Mouse (Mus musculus) gastrocnemius, adult 2 months (tissue): ENCODE data around the gene Ndrg3. TPM values are rescaled to one million over a fixed set of nuclear protein-coding genes. Genes with fewer than 3 reads are reported as not detected.

Experiments used
- DNase-seq: peaks from one replicate; pipeline ENCODE4 v3.0.0; 2022
- H3K27ac ChIP-seq: fragments of 200-600 bp; 2 replicates; pipeline ENCODE4 v1.8.1; 2022; ENCODE audit warnings: mild to moderate bottlenecking
- H3K4me3 ChIP-seq: fragments of 200-600 bp; 2 replicates; pipeline ENCODE4 v1.8.1; 2022; ENCODE audit warnings: mild to moderate bottlenecking, moderate library complexity
- CTCF ChIP-seq: fragments of 200-600 bp; IDR thresholded peaks from 2 replicates; pipeline ENCODE4 v1.8.1; 2022; ENCODE audit warnings: antibody characterized with exemption, mild to moderate bottlenecking, moderate library complexity
- intact Hi-C: fragments of 180-260 bp; cut with DNase I; formaldehyde crosslinking; loops from one replicate; pipeline ENCODE4 v1.15.1; 2025
- total RNA-seq, 2 experiments: library from RNA; stranded (reverse); gene quantifications; 2 replicates each; pipeline ENCODE4 v1.2.3; 2021

Gene Ndrg3
- total RNA-seq, 2 experiments from 2014 or later: 31.9 to 33.4 TPM

DNA sequence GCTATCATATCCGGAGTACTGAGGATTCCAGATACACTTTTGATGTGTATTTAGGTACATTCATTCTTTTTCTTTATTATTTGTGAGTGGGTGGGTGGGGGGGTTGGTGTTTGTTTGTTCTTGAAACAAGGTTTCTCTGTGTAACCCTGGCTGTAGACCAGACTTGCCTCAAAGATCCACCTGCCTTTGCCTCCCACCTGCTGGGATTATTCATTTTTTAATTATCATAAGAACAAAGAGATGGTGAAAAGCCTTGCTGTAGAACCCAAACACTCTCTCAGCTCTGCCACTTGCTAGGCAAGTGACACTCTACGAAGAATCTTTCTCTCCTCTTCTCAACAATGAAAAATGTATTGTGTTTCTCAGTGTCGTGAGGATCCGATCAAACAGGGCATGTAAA lies 27.4 kb upstream of the Ndrg3 start:
- intact Hi-C loops: no loop called here
- DNase-seq: no peak

DNA sequence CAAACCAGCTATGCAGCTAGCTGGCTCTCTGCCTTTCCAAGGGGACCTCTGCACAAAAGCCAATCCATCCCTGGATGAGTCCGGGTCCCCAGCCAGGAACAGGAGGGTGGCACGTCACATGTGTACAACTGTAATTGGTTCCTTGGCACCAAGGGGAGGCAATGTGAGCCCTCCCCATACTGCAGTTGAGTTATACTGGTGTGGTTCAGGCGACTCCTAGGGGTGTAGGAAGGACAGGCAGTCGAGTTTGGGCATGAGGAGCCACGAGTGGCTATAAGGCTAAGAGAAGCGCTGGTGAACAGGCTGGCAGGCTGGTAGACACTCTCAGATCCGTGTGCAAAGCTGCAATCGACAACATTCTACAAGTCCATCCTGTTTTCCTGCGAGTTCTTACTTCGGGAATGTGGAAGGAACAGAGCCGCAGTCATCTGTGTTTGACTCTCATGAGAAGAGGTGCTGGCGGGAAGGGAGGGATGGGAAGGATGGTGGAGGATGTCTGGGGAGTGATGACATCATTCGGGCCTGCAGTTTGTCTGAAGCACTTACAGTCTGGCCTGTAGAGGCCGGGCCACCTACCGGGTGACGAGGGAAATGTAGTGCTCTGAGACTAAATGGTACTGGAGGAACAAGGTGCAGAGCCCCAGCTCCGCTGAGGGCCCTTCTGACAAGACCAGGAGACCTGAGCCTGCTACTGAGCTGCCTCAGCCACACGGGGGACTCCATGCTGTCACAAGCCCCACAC lies 24.8 kb upstream of the Ndrg3 start:
- intact Hi-C loops: no loop called here
- no peak for TF ChIP-seq CTCF
- H3K27ac ChIP-seq: peak overlapping the region; percentile 40; the same call in 1 of the 2 replicates

More for the DNA sequence above, 27.4 kb upstream of the Ndrg3 start:
- no peak for TF ChIP-seq CTCF
- no peak overlapping the region for H3K4me3 ChIP-seq
- H3K27ac ChIP-seq: no peak overlapping the region

DNA sequence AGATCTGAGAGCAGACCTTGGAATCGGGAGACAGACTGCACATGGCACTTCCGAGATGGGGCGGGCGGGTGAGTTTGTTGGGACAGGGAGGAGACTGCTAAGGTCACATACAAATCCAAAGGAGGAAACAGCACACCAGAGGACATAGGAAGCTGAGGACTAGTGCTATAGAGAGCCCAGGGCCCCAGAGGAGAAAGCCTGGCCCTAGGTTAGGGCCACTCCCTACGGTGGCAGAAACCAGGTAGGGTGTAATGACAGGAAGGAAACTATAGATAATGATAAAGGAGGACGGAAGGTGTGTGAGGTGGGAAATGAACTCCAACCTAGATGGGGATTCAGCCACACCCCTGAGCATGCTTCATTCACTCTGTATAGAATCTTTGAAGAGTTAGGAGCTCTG lies 20.5 kb upstream of the Ndrg3 start:
- H3K4me3 ChIP-seq: no peak overlapping the region
- intact Hi-C loops: no loop called here
- no peak overlapping the region for H3K27ac ChIP-seq
- DNase-seq: no peak
- TF ChIP-seq CTCF: no peak

More for the DNA sequence above, 24.8 kb upstream of the Ndrg3 start:
- DNase-seq: no peak
- H3K4me3 ChIP-seq: no peak overlapping the region

DNA sequence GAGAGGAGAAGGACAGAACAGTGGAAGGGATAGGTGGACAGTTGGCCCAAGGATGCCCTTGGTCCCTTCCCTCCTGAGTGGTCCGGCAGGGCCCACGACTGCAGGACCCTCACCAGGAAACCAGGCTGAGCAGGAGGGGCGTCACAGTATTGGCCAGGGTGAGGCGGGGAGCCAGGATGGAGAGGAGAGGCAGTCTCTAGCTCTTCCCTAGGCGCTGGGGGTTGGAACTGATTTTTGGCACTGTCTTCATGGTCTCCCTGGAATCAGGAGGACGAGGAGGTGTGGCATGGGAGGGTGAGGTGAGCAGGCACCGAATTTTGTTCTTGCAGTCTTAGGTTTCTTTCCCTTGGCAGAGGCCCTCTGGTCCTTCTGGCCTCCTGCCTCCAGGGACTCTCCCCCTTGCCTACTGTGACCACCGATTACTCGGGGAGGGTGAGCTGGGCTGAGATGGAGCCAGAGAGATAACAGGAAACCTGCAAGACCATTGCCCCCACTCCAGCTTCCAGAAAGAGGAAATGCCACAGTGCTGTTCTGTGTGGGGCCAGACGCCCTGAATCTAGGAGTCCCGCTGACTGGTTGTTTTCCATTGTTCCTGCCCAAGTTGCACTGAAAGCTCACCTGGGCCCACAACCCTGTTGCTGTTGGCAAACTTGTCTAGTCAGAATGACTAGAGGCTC lies 18.9 kb upstream of the Ndrg3 start:
- no peak overlapping the region for H3K4me3 ChIP-seq
- intact Hi-C loops: no loop called here
- DNase-seq: no peak
- TF ChIP-seq CTCF: no peak
- 0 out of 2 replicates have a peak overlapping the region, but pooled peaks have one; percentile 10 for H3K27ac ChIP-seq

DNA sequence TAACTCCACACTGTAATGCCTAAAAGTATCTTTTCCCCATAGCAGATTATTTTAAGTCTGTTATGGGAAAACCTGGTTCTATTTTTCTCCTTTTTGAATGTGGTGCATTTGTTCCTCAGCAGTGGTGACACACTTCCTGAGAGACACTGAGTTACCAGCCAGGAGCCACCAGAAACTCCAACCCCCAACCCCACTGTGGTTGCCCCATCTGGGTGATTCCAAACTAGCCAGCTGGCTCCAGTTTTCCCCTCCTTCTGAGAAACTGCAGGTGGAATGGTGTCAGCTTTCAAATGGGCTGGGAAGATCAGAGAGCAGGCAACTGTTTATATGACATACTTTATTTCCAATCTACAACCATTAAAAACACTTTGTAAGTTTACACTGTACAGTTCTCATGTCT lies 18.3 kb upstream of the Ndrg3 start:
- no peak overlapping the region for H3K4me3 ChIP-seq
- TF ChIP-seq CTCF: no peak
- DNase-seq: no peak
- intact Hi-C loops: no loop called here
- H3K27ac ChIP-seq: 0 out of 2 replicates have a peak overlapping the region, but pooled peaks have one; percentile 12

DNA sequence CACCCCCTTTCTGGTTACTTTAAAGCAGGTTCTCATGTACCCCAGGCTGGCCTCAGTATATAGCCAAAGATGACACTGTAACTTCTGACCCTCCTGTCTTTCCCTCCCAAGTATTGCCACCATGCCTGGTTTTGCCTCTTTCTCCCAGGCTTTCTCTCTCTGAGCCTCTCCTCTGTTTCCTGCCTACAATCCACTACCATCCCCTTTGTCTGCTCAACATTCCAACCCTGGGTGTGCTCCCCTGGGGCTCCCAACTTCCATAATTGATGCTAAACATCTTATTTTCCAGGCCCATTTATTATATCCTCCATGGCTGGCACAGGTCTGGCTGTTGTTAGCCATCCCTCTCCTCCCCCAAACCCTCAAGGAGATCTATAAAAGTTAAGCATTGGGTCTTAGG lies 16.7 kb upstream of the Ndrg3 start:
- DNase-seq: no peak
- TF ChIP-seq CTCF: no peak
- intact Hi-C loops: no loop called here
- Histone ChIP-seq H3K27ac (no peak overlapping the region), H3K4me3 (no peak overlapping the region)

DNA sequence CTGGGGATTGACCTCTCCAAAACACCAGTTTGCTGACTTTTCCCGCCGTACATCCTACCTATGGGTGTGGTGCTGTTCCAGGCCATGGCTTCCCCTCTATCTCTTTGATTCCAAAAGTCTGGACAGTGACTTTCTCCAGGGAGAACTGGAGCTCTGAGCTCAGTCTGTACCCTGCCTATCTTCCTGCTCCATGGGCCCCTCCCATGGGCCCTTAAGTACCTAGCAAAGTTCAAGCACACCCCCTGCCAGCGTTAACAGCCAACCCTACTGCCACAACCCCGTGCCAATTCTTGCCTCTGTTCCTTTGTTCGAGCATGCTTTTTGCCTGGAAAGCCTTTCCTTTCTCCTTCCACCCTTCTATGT lies 15.4 kb upstream of the Ndrg3 start:
- TF ChIP-seq CTCF: no peak
- H3K4me3 ChIP-seq: peak overlapping the region; percentile 78
- DNase-seq: no peak
- intact Hi-C loops: no loop called here
- H3K27ac ChIP-seq: peak overlapping the region; percentile 83

DNA sequence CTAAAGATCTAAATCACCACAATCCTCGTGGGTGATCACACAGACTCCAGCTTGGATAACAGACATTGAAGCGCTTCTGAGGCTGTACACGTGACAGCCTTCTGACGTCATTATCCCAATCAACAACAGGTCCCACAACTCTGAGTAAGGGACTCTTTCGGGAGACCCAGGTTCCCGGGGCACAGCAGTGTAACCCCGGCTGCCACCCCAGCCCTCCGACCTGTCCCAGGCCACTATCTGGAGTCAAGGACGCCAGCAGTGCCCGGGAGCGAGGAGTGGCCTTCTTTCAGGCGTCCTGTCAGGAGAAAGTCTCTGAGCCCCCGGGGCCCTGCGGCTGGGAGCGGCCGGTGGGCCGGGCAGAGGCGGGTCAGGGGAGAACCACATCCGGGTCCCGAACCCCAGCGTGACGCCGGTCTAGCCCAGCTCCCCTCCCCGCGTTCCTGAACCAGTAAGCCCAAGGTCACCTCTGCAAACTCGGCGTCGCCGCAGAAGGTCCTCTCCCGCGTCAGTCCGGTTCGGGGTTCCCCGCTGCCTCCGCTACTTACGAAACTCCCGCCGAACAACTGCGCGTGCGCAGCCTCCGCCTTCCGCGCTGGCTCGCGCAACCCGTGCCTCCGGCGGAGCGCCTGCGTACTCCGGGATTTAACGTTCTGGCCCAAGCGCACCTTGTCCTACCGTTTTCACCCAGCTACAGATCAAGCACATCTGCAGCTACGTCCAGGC lies 14.8 kb upstream of the Ndrg3 start, which contains the start of gene Dsn1:
Gene Dsn1 (minus strand): TSS at position 644 of the 723 bp plus-strand sequence.
- DNase-seq: peak; percentile 92
- intact Hi-C loops: no loop called here
- H3K27ac ChIP-seq: peak within 1 kb of the TSS; percentile 83
- peak within 1 kb of the TSS; percentile 78 for H3K4me3 ChIP-seq
- no peak for TF ChIP-seq CTCF

DNA sequence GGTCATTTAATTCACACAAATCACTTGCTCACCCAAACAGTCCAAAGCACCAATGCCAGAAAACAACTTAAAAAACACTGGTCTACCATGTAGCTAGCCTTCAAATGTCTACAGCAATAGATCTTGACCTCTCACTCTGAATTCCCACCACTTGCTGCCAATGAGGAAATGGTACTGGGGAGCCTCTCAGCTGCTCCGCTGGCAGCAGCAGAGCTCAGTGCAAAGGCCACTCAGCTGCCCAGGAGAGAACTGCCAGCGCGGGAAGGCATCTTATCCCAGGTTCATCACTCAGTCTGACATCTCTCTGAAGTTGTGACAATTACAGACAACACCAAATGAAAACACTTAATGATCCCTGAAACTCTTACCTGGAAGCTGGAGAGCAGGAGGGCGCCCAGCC lies 10.5 kb upstream of the Ndrg3 start:
- Histone ChIP-seq H3K27ac (no peak overlapping the region), H3K4me3 (no peak overlapping the region)
- no peak for TF ChIP-seq CTCF
- intact Hi-C loops: no loop called here
- DNase-seq: no peak

DNA sequence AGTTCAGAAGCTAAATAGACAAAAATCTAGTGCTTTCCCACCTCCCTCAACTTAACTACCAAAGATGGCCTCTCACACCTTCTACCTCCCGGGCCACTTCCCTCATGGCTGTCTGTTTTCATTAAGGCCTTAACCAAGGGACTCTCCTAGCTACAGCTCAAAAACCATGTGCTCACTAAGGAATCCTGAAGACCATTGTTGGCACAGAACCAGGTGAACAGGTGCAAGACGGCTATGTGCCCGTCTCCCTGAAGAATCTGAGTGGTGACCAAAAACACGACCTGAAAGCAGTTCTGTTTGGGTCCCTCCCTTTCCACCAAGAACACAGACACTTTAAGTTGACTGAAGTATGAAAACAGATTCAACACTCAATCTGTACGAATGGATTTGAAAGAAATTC lies 6.4 kb upstream of the Ndrg3 start:
- DNase-seq: no peak
- H3K4me3 ChIP-seq: no peak overlapping the region
- no peak for TF ChIP-seq CTCF
- no peak overlapping the region for H3K27ac ChIP-seq
- intact Hi-C loops: loop anchor here (10.0 kb wide), 1 partner anchor 193 kb away; no protein-coding TSS in a partner anchor

DNA sequence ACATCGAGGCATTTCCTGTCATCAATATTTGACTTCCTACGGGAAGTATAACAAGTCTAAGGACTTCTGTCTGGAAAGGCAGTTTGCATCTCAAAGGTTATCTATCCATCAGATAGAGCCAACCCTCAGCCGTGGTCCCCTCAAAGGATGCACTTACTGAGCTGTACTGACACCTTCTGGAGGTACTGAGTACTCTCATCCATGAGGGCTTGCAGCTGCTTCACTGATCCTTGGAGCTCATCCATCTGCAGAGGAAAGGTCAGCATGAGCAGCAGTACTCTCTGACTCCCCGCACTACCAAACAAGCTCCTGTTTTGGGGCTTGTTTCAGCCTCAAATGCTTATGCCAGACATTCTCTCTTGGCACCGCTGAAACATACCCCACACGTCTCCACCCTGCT lies 4.7 kb upstream of the Ndrg3 start:
- H3K4me3 ChIP-seq: no peak overlapping the region
- intact Hi-C loops: loop anchor here (1.0 to 10.0 kb wide), 3 partner anchors 91 to 192 kb away; no protein-coding TSS in a partner anchor
- TF ChIP-seq CTCF: peak; percentile 87
- DNase-seq: peak; percentile 64
- H3K27ac ChIP-seq: no peak overlapping the region; the same call in 1 of the 2 replicates

DNA sequence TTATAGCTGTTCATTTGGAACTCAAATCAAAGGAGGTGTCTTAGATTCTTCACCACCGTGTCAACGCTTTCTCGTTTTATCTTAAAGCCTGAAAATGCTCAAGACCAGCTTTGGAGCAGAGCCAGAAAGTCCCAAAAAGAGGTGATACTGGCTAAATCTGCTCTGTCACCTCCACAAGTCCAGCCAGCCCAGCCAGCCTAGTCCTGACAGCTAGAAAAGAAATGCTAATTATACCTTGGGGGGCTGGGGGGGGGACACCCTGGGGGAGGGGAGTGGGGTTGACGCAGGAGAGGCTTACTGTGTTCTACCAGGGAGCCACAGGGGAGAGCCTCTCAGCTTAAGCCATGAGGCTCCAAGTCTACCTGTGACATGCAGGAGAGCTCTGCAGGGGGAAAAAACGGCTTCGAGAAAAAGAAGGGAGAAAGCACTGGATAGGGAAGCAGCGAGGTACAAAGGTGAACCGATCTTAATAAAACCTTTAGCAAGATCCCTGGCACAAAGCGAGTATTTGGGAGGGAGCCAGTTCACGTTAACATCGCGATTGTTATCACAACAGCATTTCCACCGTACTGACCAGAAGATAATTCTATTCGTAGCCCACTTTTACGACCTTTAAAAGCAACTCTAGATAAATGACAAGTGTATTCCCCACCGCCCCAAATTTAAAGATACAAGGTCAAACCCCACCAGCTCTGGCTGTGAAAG lies 977 bp downstream of the Ndrg3 start:
- intact Hi-C loops: loop anchor here (10.0 kb wide), 1 partner anchor 186 kb away; no protein-coding TSS in a partner anchor
- Histone ChIP-seq H3K4me3 (peak overlapping the region; percentile 100), H3K27ac (peak overlapping the region; percentile 93)
- TF ChIP-seq CTCF: no peak
- peak; percentile 32 for DNase-seq
